Mouse (Mus musculus): ENCODE data around the gene Laptm5. TPM values are rescaled to one million over a fixed set of nuclear protein-coding genes. Genes with fewer than 3 reads are reported as not detected.

Laptm5 gene
- total and polyA plus RNA-seq, 3 experiments = 30.8 to 79.8 (median 36.8) TPM

Other genes with a start within 250 kb of the Laptm5 start
- 10 to 100 TPM; 73.6 to 84.0 TPM for gene Pum1, start 249.8 kb upstream of the Laptm5 start, total RNA-seq (2021)
- 47.7 and 62.4 TPM in 2 replicates for gene Pum1, start 249.8 kb upstream of the Laptm5 start, polyA plus RNA-seq (2012; rRNA removed)
- gene Sdc3, start 120.6 kb upstream of the Laptm5 start, total RNA-seq (2021) = 100 to 1,000 TPM; 324 to 579 TPM
- 702 and 1,082 TPM in 2 replicates for gene Sdc3, start 120.6 kb upstream of the Laptm5 start, polyA plus RNA-seq (2012; rRNA removed)
- not detected for gene Matn1, start 31.3 kb downstream of the Laptm5 start, total RNA-seq (2021)
- not detected in 2 replicates for gene Matn1, start 31.3 kb downstream of the Laptm5 start, polyA plus RNA-seq (2012; rRNA removed)